ENCODE assay signal across 9 mouse cellular contexts in the genomic region with DNA sequence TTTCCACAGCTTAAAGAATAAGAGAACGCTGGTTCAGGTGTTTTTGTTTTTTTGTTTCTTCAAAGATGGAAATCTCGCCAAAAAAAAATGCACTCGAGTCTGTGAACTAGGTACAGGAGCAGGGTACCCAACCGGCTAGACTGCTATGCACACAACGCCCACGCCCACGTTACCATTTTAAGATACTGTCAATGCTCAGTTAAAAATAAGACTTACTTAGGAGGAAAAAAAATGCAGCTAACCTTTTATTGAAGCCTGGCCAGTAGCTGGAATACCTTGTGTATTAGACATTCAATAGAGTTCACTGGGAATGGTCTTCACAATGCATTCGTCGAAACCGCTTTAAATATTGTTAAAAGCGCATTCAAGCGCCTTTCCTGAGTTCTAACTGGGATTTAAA. TPM values are rescaled to one million over a fixed set of nuclear protein-coding genes. Genes with fewer than 3 reads are reported as not detected.
DNase-seq lines count a peak whose midpoint lies in the region; ATAC-seq and TF ChIP-seq lines count a peak whose summit lies in the region.
"Had no signal": no experiment of that assay in that cellular context is flagged by ENCODE, and none has a peak within 500 bp of the region (broad histone marks: within the 10 kb centered on the region; RNA-seq: fewer than 3 reads in every experiment).

No protein-coding gene starts in this region.

- peak overlapping the region; percentile 81 for H3K4me3 ChIP-seq in kidney, embryonic 16.5 days (ENCODE audit: low read length)
- H3K4me3 ChIP-seq in embryonic facial prominence, embryonic 11.5 days (ENCODE audit: low read depth, low read length), result peak overlapping the region; percentile 96
- H3K4me3 ChIP-seq in hindbrain, postnatal 0 days (ENCODE audit: low read length), result peak overlapping the region; percentile 97
- peak overlapping the region; percentile 95 for H3K4me3 ChIP-seq in midbrain, postnatal 0 days (ENCODE audit: low read depth, low read length)
- no peak overlapping the region for H3K4me3 ChIP-seq in thymus, adult 2 months (ENCODE audit: control insufficient read depth, insufficient read depth, low read length)

- no peak overlapping the region for H3K27ac ChIP-seq in kidney, embryonic 16.5 days (ENCODE audit: low read length)
- peak overlapping the region; percentile 30; the same call in 1 of the 2 replicates for H3K27ac ChIP-seq in embryonic facial prominence, embryonic 11.5 days (replicated peaks; ENCODE audit: low read depth, low read length)
- H3K27ac ChIP-seq in hindbrain, postnatal 0 days, result peak overlapping the region; percentile 93
- peak overlapping the region; percentile 91 for H3K27ac ChIP-seq in midbrain, postnatal 0 days (ENCODE audit: low read depth, low read length)
- H3K27ac ChIP-seq in thymus, adult 2 months (ENCODE audit: control insufficient read depth, insufficient read depth, low read length), result no peak overlapping the region

- H3K9me3 ChIP-seq in kidney, embryonic 16.5 days (ENCODE audit: low read length), result no peaks in the 10 kb centered on the region
- no peaks in the 10 kb centered on the region for H3K9me3 ChIP-seq in embryonic facial prominence, embryonic 11.5 days (replicated peaks; ENCODE audit: control insufficient read depth, low read length)
- H3K9me3 ChIP-seq in hindbrain, postnatal 0 days (ENCODE audit: low read length), result no peaks in the 10 kb centered on the region
- H3K9me3 ChIP-seq in midbrain, postnatal 0 days (ENCODE audit: low read length), result no peaks in the 10 kb centered on the region

- no peak for TF ChIP-seq POLR2A in thymus, adult 2 months (IDR thresholded peaks at IDR 0.05; ENCODE audit: control insufficient read depth, extremely low read depth, insufficient read depth, low read length, poor library complexity)

- H3K4me1 ChIP-seq in kidney, embryonic 16.5 days (ENCODE audit: insufficient read depth, low read length), result peaks cover 12% of the 10 kb centered on the region; the same call in 1 of the 2 replicates
- H3K4me1 ChIP-seq in embryonic facial prominence, embryonic 11.5 days (ENCODE audit: control insufficient read depth, insufficient read depth, low read length), result no peaks in the 10 kb centered on the region
- peaks cover 7% of the 10 kb centered on the region for H3K4me1 ChIP-seq in hindbrain, postnatal 0 days (ENCODE audit: insufficient read depth, low read length)
- no peaks in the 10 kb centered on the region for H3K4me1 ChIP-seq in midbrain, postnatal 0 days (ENCODE audit: insufficient read depth, low read length)
- no peaks in the 10 kb centered on the region for H3K4me1 ChIP-seq in thymus, adult 2 months (replicated peaks; ENCODE audit: control insufficient read depth, insufficient read depth, low read length)

- no peak for TF ChIP-seq CTCF in hindbrain, postnatal 0 days (IDR thresholded peaks at IDR 0.05; ENCODE audit: low read depth)
- TF ChIP-seq CTCF in midbrain, postnatal 0 days (IDR thresholded peaks at IDR 0.05), result no peak
- no peak for TF ChIP-seq CTCF in thymus, adult 2 months (IDR thresholded peaks at IDR 0.05; ENCODE audit: borderline replicate concordance, control insufficient read depth, extremely low read depth, insufficient read depth, low read length, poor library complexity)

- no peak for ATAC-seq in kidney, embryonic 16.5 days (ENCODE audit: low FRiP score, low TSS enrichment)
- no peak for ATAC-seq in embryonic facial prominence, embryonic 11.5 days (replicated peaks; ENCODE audit: insufficient number of reproducible peaks, low FRiP score, low TSS enrichment, low read depth)
- ATAC-seq in hindbrain, postnatal 0 days, result no peak
- ATAC-seq in midbrain, postnatal 0 days (ENCODE audit: low FRiP score), result no peak

- H3K4me2 ChIP-seq in kidney, embryonic 16.5 days (replicated peaks; ENCODE audit: low read depth, low read length), result peak overlapping the region; percentile 83
- H3K4me2 ChIP-seq in embryonic facial prominence, embryonic 11.5 days (ENCODE audit: low read depth, low read length), result peak overlapping the region; percentile 47
- peak overlapping the region; percentile 72 for H3K4me2 ChIP-seq in hindbrain, postnatal 0 days (ENCODE audit: low read depth, low read length)
- H3K4me2 ChIP-seq in midbrain, postnatal 0 days (ENCODE audit: low read depth, low read length, poor library complexity, severe bottlenecking), result peak overlapping the region; percentile 63

- peaks cover 3% of the 10 kb centered on the region; the same call in 1 of the 2 replicates for H3K36me3 ChIP-seq in kidney, embryonic 16.5 days (ENCODE audit: insufficient read depth, low read length)
- no peaks in the 10 kb centered on the region for H3K36me3 ChIP-seq in embryonic facial prominence, embryonic 11.5 days (replicated peaks; ENCODE audit: control insufficient read depth, insufficient read depth, low read depth, low read length)
- H3K36me3 ChIP-seq in hindbrain, postnatal 0 days (ENCODE audit: insufficient read depth, low read length), result no peaks in the 10 kb centered on the region
- H3K36me3 ChIP-seq in midbrain, postnatal 0 days (ENCODE audit: insufficient read depth, low read length), result no peaks in the 10 kb centered on the region; the same call in 1 of the 2 replicates
- no peaks in the 10 kb centered on the region for H3K36me3 ChIP-seq in thymus, adult 2 months (ENCODE audit: control insufficient read depth, insufficient read depth, low read length)

- no peak for DNase-seq in kidney, postnatal 10 days
- DNase-seq in embryonic facial prominence, embryonic 11.5 days (ENCODE audit: low spot score), result peak; percentile 52
- peak; percentile 55 for DNase-seq in hindbrain, postnatal 0 days (ENCODE audit: low spot score)
- peak; percentile 47 for DNase-seq in midbrain, postnatal 0 days (ENCODE audit: low spot score)
- no peak for DNase-seq in thymus, adult 2 months
- no peak for DNase-seq in spleen, postnatal 36 days (ENCODE audit: low spot score in 2 of 2)
- DNase-seq in adrenal gland, postnatal 14 days, result no peak
- DNase-seq: lung, postnatal 36 days had no signal

- WGBS in kidney, embryonic 16.5 days, result 6% methylated on average over 12 of the region's 12 CpGs
- WGBS in embryonic facial prominence, embryonic 11.5 days, result 3% methylated on average over 12 of the region's 12 CpGs
- WGBS in hindbrain, postnatal 0 days, result 5% methylated on average over 12 of the region's 12 CpGs
- 4% methylated on average over 12 of the region's 12 CpGs for WGBS in midbrain, postnatal 0 days
- WGBS in thymus, adult 2 months, result 28% methylated on average over 12 of the region's 12 CpGs

- peak overlapping the region; percentile 61 for H3K9ac ChIP-seq in kidney, embryonic 16.5 days (replicated peaks; ENCODE audit: low read length)
- H3K9ac ChIP-seq in embryonic facial prominence, embryonic 11.5 days (replicated peaks; ENCODE audit: low read length), result peak overlapping the region; percentile 55
- H3K9ac ChIP-seq in hindbrain, postnatal 0 days (replicated peaks; ENCODE audit: low read length), result peak overlapping the region; percentile 89
- peak overlapping the region; percentile 98 for H3K9ac ChIP-seq in midbrain, postnatal 0 days (replicated peaks; ENCODE audit: low read length, poor library complexity, severe bottlenecking)

- H3K27me3 ChIP-seq in kidney, embryonic 16.5 days (ENCODE audit: insufficient read depth, low read length), result no peaks in the 10 kb centered on the region
- no peaks in the 10 kb centered on the region for H3K27me3 ChIP-seq in embryonic facial prominence, embryonic 11.5 days (ENCODE audit: control insufficient read depth, insufficient read depth, low read length)
- H3K27me3 ChIP-seq in hindbrain, postnatal 0 days (ENCODE audit: insufficient read depth, low read length), result no peaks in the 10 kb centered on the region
- H3K27me3 ChIP-seq in midbrain, postnatal 0 days (ENCODE audit: insufficient read depth, low read length), result no peaks in the 10 kb centered on the region
- H3K27me3 ChIP-seq in thymus, adult 2 months (ENCODE audit: control insufficient read depth, insufficient read depth, low read length), result 0 out of 2 replicates have a peak, but pooled peaks cover 2% of the 10 kb centered on the region

RNA-seq across cellular contexts. Expression of gene Sox11, which starts 4.3 kb away (rescaled TPM):
- 60.2 and 68.5 TPM in 2 replicates for polyA plus RNA-seq in kidney, embryonic 16.5 days (2015; fragmentation: Nextera tagmentation; extraction: Ambion mirVana)
- 444 and 508 TPM in 2 replicates for polyA plus RNA-seq in embryonic facial prominence, embryonic 11.5 days (2014; fragmentation: Nextera tagmentation; extraction: Ambion mirVana)
- 95.5 and 101 TPM in 2 replicates for total RNA-seq in hindbrain, postnatal 0 days (2014; rRNA removed)
- polyA plus RNA-seq in hindbrain, postnatal 0 days (2015; fragmentation: Nextera tagmentation; extraction: Ambion mirVana), result 92.9 and 97.8 TPM in 2 replicates
- total RNA-seq in midbrain, postnatal 0 days (2014; rRNA removed), result 148 and 180 TPM in 2 replicates
- 137 and 154 TPM in 2 replicates for polyA plus RNA-seq in midbrain, postnatal 0 days (2015; fragmentation: Nextera tagmentation; extraction: Ambion mirVana)
- 0.05 and 0.07 TPM in 2 replicates for polyA plus RNA-seq in thymus, adult 2 months (2012; rRNA removed)
- total RNA-seq in adrenal gland, postnatal 14 days (2021), result 0.74 and 1.0 TPM in 2 replicates

Comparison
In these comparisons a context has a peak if more than half of its experiments do, and no peak if none do; other contexts are left out.
1. H3K27ac ChIP-seq: peak in embryonic facial prominence, embryonic 11.5 days (single experiment), hindbrain, postnatal 0 days (single experiment) and midbrain, postnatal 0 days (single experiment); none in kidney, embryonic 16.5 days (single experiment) and thymus, adult 2 months (single experiment).
2. DNase-seq: peak in embryonic facial prominence, embryonic 11.5 days (single experiment), hindbrain, postnatal 0 days (single experiment) and midbrain, postnatal 0 days (single experiment); none in kidney, postnatal 10 days (single experiment), thymus, adult 2 months (single experiment), spleen, postnatal 36 days (0 of 2) and adrenal gland, postnatal 14 days (single experiment).
3. RNA of gene Sox11, which starts 4.3 kb away (polyA plus RNA-seq): 444 to 508 TPM in embryonic facial prominence, embryonic 11.5 days, 137 to 154 TPM in midbrain, postnatal 0 days, 92.9 to 97.8 TPM in hindbrain, postnatal 0 days and 60.2 to 68.5 TPM in kidney, embryonic 16.5 days; 0.05 to 0.07 TPM in thymus, adult 2 months; every median in the first group is over 10 times any median in the second.
4. Peak in every context shown above with its lines, with median percentiles within 50 percentile points of each other: H3K4me2 ChIP-seq and H3K9ac ChIP-seq.